Mouse (Mus musculus) CH12.LX (cell line): ENCODE measurements around the gene Ipo4.

Experiments
- BHLHE40 ChIP-seq: IDR thresholded peaks from 2 replicates; pipeline ENCODE4 v1.6.1; 2011; ENCODE audit warnings: mild to moderate bottlenecking, low read depth, low read length, improper control_type of control experiment
- CTCF ChIP-seq, 2 experiments: IDR thresholded peaks in 1 of 2; conservative IDR thresholded peaks in 1 of 2; 2 replicates each; pipeline ENCODE4 v1.5.1; 2011 to 2012; ENCODE audit warnings: low read depth in 2 of 2, low read length in 2 of 2, improper control_type of control experiment in 1 of 2, inconsistent platforms in 1 of 2, mild to moderate bottlenecking in 1 of 2, moderate library complexity in 1 of 2
- HCFC1 ChIP-seq: IDR thresholded peaks from 2 replicates; pipeline ENCODE4 v1.6.1; 2012; ENCODE audit warnings: low read depth, mild to moderate bottlenecking, inconsistent platforms, low read length, improper control_type of control experiment
- MEF2A ChIP-seq: IDR thresholded peaks from 2 replicates; pipeline ENCODE4 v1.6.1; 2014; ENCODE audit warnings: low read depth, mild to moderate bottlenecking, inconsistent platforms, low read length, improper control_type of control experiment, borderline replicate concordance
- PAX5 ChIP-seq: IDR thresholded peaks from 2 replicates; pipeline ENCODE4 v1.6.1; 2012; ENCODE audit warnings: low read length, inconsistent platforms, mixed read lengths
- POLR2A ChIP-seq: IDR thresholded peaks from 2 replicates; pipeline ENCODE4 v1.6.1; 2011; ENCODE audit warnings: low read depth, mild to moderate bottlenecking, improper control_type of control experiment, low read length
- SIN3A ChIP-seq: IDR thresholded peaks from 2 replicates; pipeline ENCODE4 v1.6.1; 2012; ENCODE audit warnings: low read length, improper control_type of control experiment, inconsistent platforms
- SMC3 ChIP-seq: IDR thresholded peaks from 2 replicates; pipeline ENCODE4 v1.6.1; 2011; ENCODE audit warnings: low read depth, low read length, improper control_type of control experiment
- USF2 ChIP-seq: conservative IDR thresholded peaks from 2 replicates; pipeline ENCODE4 v1.6.1; 2011; ENCODE audit warnings: low read depth, low read length, improper control_type of control experiment

- TF ChIP-seq SIN3A (peak; percentile 83), BHLHE40 (peak; percentile 22; the same call in 1 of the 2 replicates), USF2 (no peak), POLR2A (peak; percentile 80), HCFC1 (peak; percentile 88), SMC3 (no peak), CTCF (conservative IDR thresholded peaks at IDR 0.05 in 1 of 2, IDR thresholded peaks at IDR 0.05 in 1 of 2; ENCODE audit: low read depth in 2 of 2, low read length in 2 of 2) (peak in 1 of 2 experiments; percentile 15; a peak in 2 of 4 replicates), MEF2A (peak; percentile 70), PAX5 (no peak)
These were observed 7.5 kb upstream of the Ipo4 start, which contains the start of gene Tm9sf1 for GRCm38 (mm10) chr14:55643060-55643907.
